Mouse (Mus musculus): ENCODE results near the gene Vmn1r40. TPM values are rescaled to one million over a fixed set of nuclear protein-coding genes. Genes with fewer than 3 reads are reported as not detected.

Vmn1r40 gene
- not detected in 2 replicates for polyA plus RNA-seq (2014; fragmentation: Nextera tagmentation; extraction: Ambion mirVana)

- ATAC-seq = no peak
- no peaks in the 10 kb centered on the region for H3K36me3 ChIP-seq (ENCODE audit: control insufficient read depth, insufficient read depth, low read length)
- DNase-seq (ENCODE audit: low spot score) = no peak
- no peak within 1 kb of the TSS for H3K9ac ChIP-seq (ENCODE audit: low read length)
- no peaks in the 10 kb centered on the region for H3K4me1 ChIP-seq (ENCODE audit: control insufficient read depth, insufficient read depth, low read length)
- H3K9me3 ChIP-seq (replicated peaks; ENCODE audit: control insufficient read depth, low read length) = no peaks in the 10 kb centered on the region
- 84% methylated on average over 4 of the region's 4 CpGs for WGBS
- no peaks in the 10 kb centered on the region for H3K27me3 ChIP-seq (replicated peaks; ENCODE audit: control insufficient read depth, insufficient read depth, low read length)
- no peak within 1 kb of the TSS for H3K27ac ChIP-seq (ENCODE audit: low read depth, low read length)
- H3K4me2 ChIP-seq (ENCODE audit: low read length) = no peak within 1 kb of the TSS
- H3K4me3 ChIP-seq (ENCODE audit: low read depth, low read length) = no peak within 1 kb of the TSS
Observed at GRCm38 (mm10) chr6:89707240-89707639, at the start of gene Vmn1r40. Vmn1r40 (plus strand) TSS chr6:89707540.

DNA sequence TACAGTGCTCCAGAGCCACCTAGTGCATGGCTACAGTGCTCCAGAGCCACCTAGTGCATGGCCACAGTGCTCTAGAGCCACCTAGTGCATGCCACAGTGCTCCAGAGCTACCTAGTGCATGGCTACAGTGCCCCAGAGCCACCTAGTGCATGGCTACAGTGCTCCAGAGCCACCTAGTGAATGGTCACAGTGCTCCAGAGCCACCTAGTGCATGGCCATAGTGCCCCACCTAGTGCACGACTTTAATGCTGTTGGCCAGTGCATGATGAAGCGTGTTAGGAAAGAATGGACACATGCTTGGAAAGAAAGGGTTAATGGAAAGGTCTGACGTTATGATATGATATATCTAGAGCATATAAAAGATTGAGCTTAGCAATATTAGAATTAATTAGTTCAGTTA, 49.0 kb upstream of the Vmn1r40 start:
- no peaks in the 10 kb centered on the region for H3K9me3 ChIP-seq (replicated peaks; ENCODE audit: control insufficient read depth, low read length)
- 0 out of 2 replicates have a peak, but pooled peaks cover 2% of the 10 kb centered on the region for H3K36me3 ChIP-seq (ENCODE audit: control insufficient read depth, insufficient read depth, low read length)
- DNase-seq (ENCODE audit: low spot score) (no peak), ATAC-seq (no peak)
- no peak overlapping the region for H3K9ac ChIP-seq (ENCODE audit: low read length)
- WGBS = 83% methylated on average over 3 of the region's 3 CpGs
- no peak overlapping the region for H3K27ac ChIP-seq (ENCODE audit: low read depth, low read length)
- H3K27me3 ChIP-seq (replicated peaks; ENCODE audit: control insufficient read depth, insufficient read depth, low read length) = no peaks in the 10 kb centered on the region
- H3K4me2 ChIP-seq (ENCODE audit: low read length) = no peak overlapping the region
- H3K4me3 ChIP-seq (ENCODE audit: low read depth, low read length) = no peak overlapping the region
- no peaks in the 10 kb centered on the region for H3K4me1 ChIP-seq (ENCODE audit: control insufficient read depth, insufficient read depth, low read length)

- Histone ChIP-seq H3K27ac (ENCODE audit: low read depth, low read length) (no peak overlapping the region), H3K9me3 (replicated peaks; ENCODE audit: control insufficient read depth, low read length) (no peaks in the 10 kb centered on the region), H3K9ac (ENCODE audit: low read length) (no peak overlapping the region), H3K27me3 (replicated peaks; ENCODE audit: control insufficient read depth, insufficient read depth, low read length) (no peaks in the 10 kb centered on the region), H3K4me3 (ENCODE audit: low read depth, low read length) (no peak overlapping the region), H3K4me2 (ENCODE audit: low read length) (no peak overlapping the region), H3K36me3 (ENCODE audit: control insufficient read depth, insufficient read depth, low read length) (0 out of 2 replicates have a peak, but pooled peaks cover 5% of the 10 kb centered on the region), H3K4me1 (ENCODE audit: control insufficient read depth, insufficient read depth, low read length) (no peaks in the 10 kb centered on the region)
- no peak for DNase-seq (ENCODE audit: low spot score)
- ATAC-seq = no peak
- 86% methylated on average over 6 of the region's 6 CpGs for WGBS
Observed at GRCm38 (mm10) chr6:89658931-89659330, 48.4 kb upstream of the Vmn1r40 start.

GRCm38 (mm10) chr6:89659692-89660423, 47.5 kb upstream of the Vmn1r40 start:
- no peaks in the 10 kb centered on the region for H3K27me3 ChIP-seq (replicated peaks; ENCODE audit: control insufficient read depth, insufficient read depth, low read length)
- H3K4me3 ChIP-seq (ENCODE audit: low read depth, low read length) = no peak overlapping the region
- H3K4me2 ChIP-seq (ENCODE audit: low read length) = no peak overlapping the region
- 0 out of 2 replicates have a peak, but pooled peaks cover 5% of the 10 kb centered on the region for H3K36me3 ChIP-seq (ENCODE audit: control insufficient read depth, insufficient read depth, low read length)
- ATAC-seq (no peak), DNase-seq (ENCODE audit: low spot score) (peak; percentile 34)
- 43% methylated on average over 7 of the region's 7 CpGs for WGBS
- no peak overlapping the region for H3K27ac ChIP-seq (ENCODE audit: low read depth, low read length)
- H3K9ac ChIP-seq (ENCODE audit: low read length) = no peak overlapping the region
- no peaks in the 10 kb centered on the region for H3K4me1 ChIP-seq (ENCODE audit: control insufficient read depth, insufficient read depth, low read length)
- H3K9me3 ChIP-seq (replicated peaks; ENCODE audit: control insufficient read depth, low read length) = no peaks in the 10 kb centered on the region

- Histone ChIP-seq H3K4me1 (ENCODE audit: control insufficient read depth, insufficient read depth, low read length) (no peaks in the 10 kb centered on the region), H3K9ac (ENCODE audit: low read length) (no peak overlapping the region), H3K4me2 (ENCODE audit: low read length) (no peak overlapping the region), H3K36me3 (ENCODE audit: control insufficient read depth, insufficient read depth, low read length) (0 out of 2 replicates have a peak, but pooled peaks cover 5% of the 10 kb centered on the region), H3K4me3 (ENCODE audit: low read depth, low read length) (no peak overlapping the region), H3K27ac (ENCODE audit: low read depth, low read length) (no peak overlapping the region), H3K27me3 (replicated peaks; ENCODE audit: control insufficient read depth, insufficient read depth, low read length) (no peaks in the 10 kb centered on the region), H3K9me3 (replicated peaks; ENCODE audit: control insufficient read depth, low read length) (no peaks in the 10 kb centered on the region)
- 59% methylated on average over 1 of the region's 1 CpGs for WGBS
- ATAC-seq = no peak
- no peak for DNase-seq (ENCODE audit: low spot score)
Observed at GRCm38 (mm10) chr6:89660490-89660889, 46.9 kb upstream of the Vmn1r40 start.

DNA sequence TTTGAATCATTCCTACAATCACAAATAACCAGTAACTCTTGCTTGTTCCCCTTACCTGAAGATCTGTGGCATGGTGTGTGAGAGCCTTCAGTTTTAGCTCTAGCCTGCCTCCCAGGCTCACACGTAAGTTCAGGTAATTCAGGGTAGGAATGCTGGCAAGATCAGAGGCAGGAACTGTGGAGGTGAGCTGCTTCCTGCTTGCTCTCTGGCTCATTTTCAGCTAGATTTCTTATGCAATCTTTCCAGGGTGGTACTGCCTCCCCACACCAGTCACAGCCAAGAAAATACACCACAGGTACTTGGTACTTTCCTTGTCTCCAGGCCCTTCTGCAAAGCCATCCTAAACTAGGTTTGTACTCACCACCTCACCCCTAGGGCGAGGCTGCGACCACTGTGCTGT, 44.8 kb upstream of the Vmn1r40 start:
- ATAC-seq = no peak
- Histone ChIP-seq H3K27ac (ENCODE audit: low read depth, low read length) (no peak overlapping the region), H3K4me2 (ENCODE audit: low read length) (no peak overlapping the region), H3K9ac (ENCODE audit: low read length) (no peak overlapping the region), H3K9me3 (replicated peaks; ENCODE audit: control insufficient read depth, low read length) (no peaks in the 10 kb centered on the region), H3K4me1 (ENCODE audit: control insufficient read depth, insufficient read depth, low read length) (no peaks in the 10 kb centered on the region), H3K27me3 (replicated peaks; ENCODE audit: control insufficient read depth, insufficient read depth, low read length) (no peaks in the 10 kb centered on the region), H3K36me3 (ENCODE audit: control insufficient read depth, insufficient read depth, low read length) (0 out of 2 replicates have a peak, but pooled peaks cover 5% of the 10 kb centered on the region), H3K4me3 (ENCODE audit: low read depth, low read length) (no peak overlapping the region)
- 90% methylated on average over 3 of the region's 3 CpGs for WGBS
- no peak for DNase-seq (ENCODE audit: low spot score)

- DNase-seq (ENCODE audit: low spot score) (no peak), ATAC-seq (no peak)
- Histone ChIP-seq H3K4me3 (ENCODE audit: low read depth, low read length) (no peak overlapping the region), H3K36me3 (ENCODE audit: control insufficient read depth, insufficient read depth, low read length) (0 out of 2 replicates have a peak, but pooled peaks cover 5% of the 10 kb centered on the region), H3K27ac (ENCODE audit: low read depth, low read length) (no peak overlapping the region), H3K4me2 (ENCODE audit: low read length) (no peak overlapping the region), H3K9ac (ENCODE audit: low read length) (no peak overlapping the region), H3K4me1 (ENCODE audit: control insufficient read depth, insufficient read depth, low read length) (no peaks in the 10 kb centered on the region), H3K27me3 (replicated peaks; ENCODE audit: control insufficient read depth, insufficient read depth, low read length) (no peaks in the 10 kb centered on the region), H3K9me3 (replicated peaks; ENCODE audit: control insufficient read depth, low read length) (no peaks in the 10 kb centered on the region)
- 22% methylated on average over 8 of the region's 8 CpGs for WGBS
Observed at GRCm38 (mm10) chr6:89665155-89665554, 42.2 kb upstream of the Vmn1r40 start.

GRCm38 (mm10) chr6:89665667-89666066, 41.7 kb upstream of the Vmn1r40 start:
- no peak overlapping the region for H3K9ac ChIP-seq (ENCODE audit: low read length)
- no peaks in the 10 kb centered on the region for H3K9me3 ChIP-seq (replicated peaks; ENCODE audit: control insufficient read depth, low read length)
- no peaks in the 10 kb centered on the region for H3K4me1 ChIP-seq (ENCODE audit: control insufficient read depth, insufficient read depth, low read length)
- H3K27me3 ChIP-seq (replicated peaks; ENCODE audit: control insufficient read depth, insufficient read depth, low read length) = no peaks in the 10 kb centered on the region
- 78% methylated on average over 7 of the region's 7 CpGs for WGBS
- H3K27ac ChIP-seq (ENCODE audit: low read depth, low read length) = no peak overlapping the region
- H3K4me3 ChIP-seq (ENCODE audit: low read depth, low read length) = no peak overlapping the region
- H3K36me3 ChIP-seq (ENCODE audit: control insufficient read depth, insufficient read depth, low read length) = 0 out of 2 replicates have a peak, but pooled peaks cover 5% of the 10 kb centered on the region
- H3K4me2 ChIP-seq (ENCODE audit: low read length) = no peak overlapping the region
- ATAC-seq = no peak
- DNase-seq (ENCODE audit: low spot score) = no peak

DNA sequence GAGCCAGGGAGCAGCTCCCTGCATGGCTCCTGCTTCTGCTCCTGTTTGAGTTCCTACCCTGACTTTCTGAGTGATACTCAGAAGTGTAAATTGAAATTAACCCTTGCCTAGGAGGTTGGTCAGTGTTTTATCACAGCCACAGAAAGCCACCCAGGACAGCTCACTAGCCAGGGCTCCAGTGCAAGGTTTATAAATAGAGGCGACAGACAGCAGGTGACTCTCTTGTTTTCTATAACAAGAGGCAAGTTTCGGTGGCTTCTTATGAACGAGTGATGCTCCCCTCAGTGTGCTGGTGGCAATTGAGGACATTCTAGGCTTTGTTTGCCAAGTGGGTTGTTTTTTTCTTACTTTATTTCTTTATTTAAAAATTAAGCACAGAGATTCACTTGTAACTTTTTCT, 40.4 kb upstream of the Vmn1r40 start:
- Histone ChIP-seq H3K9ac (ENCODE audit: low read length) (no peak overlapping the region), H3K4me3 (ENCODE audit: low read depth, low read length) (no peak overlapping the region), H3K4me1 (ENCODE audit: control insufficient read depth, insufficient read depth, low read length) (no peaks in the 10 kb centered on the region), H3K27ac (ENCODE audit: low read depth, low read length) (no peak overlapping the region), H3K4me2 (ENCODE audit: low read length) (no peak overlapping the region), H3K36me3 (ENCODE audit: control insufficient read depth, insufficient read depth, low read length) (0 out of 2 replicates have a peak, but pooled peaks cover 5% of the 10 kb centered on the region), H3K9me3 (replicated peaks; ENCODE audit: control insufficient read depth, low read length) (no peaks in the 10 kb centered on the region), H3K27me3 (replicated peaks; ENCODE audit: control insufficient read depth, insufficient read depth, low read length) (no peaks in the 10 kb centered on the region)
- 82% methylated on average over 3 of the region's 3 CpGs for WGBS
- ATAC-seq = no peak
- DNase-seq (ENCODE audit: low spot score) = no peak

Measured in forebrain, embryonic 14.5 days (tissue).